Comparison of ENCODE assay signal across 12 mouse cellular contexts in the genomic region with DNA sequence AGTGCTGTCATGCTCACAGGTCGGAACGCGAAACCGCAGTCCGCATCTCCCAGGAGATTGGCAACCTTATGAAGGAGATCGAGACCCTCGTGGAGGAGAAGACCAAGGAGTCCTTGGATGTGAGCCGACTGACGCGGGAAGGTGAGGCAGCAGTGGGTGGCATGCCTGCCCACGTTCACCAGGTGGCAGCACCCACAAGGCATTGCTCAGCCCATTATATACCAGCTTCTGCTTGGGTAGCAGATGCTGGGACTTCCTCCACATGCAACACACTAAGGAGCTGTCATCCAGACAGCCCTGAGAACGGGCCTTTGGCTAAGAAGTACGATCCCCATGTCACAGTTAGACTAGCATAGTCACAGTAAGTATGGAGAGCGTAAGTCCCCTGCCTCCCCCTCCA. TPM values are rescaled to one million over a fixed set of nuclear protein-coding genes. Genes with fewer than 3 reads are reported as not detected.
DNase-seq lines count a peak whose midpoint lies in the region; ATAC-seq and TF ChIP-seq lines count a peak whose summit lies in the region.
"Had no signal": no experiment of that assay in that cellular context is flagged by ENCODE, and none has a peak within 500 bp of the region (broad histone marks: within the 10 kb centered on the region; RNA-seq: fewer than 3 reads in every experiment).

No protein-coding gene starts in this region.

- H3K27me3 ChIP-seq in forebrain, embryonic 14.5 days (replicated peaks; ENCODE audit: control insufficient read depth, insufficient read depth, low read length) = no peaks in the 10 kb centered on the region
- H3K27me3 ChIP-seq in forebrain, embryonic 12.5 days = no peaks in the 10 kb centered on the region
- H3K27me3 ChIP-seq in spleen, adult 2 months (ENCODE audit: control insufficient read depth, insufficient read depth, low read length) = no peaks in the 10 kb centered on the region
- no peaks in the 10 kb centered on the region for H3K27me3 ChIP-seq in hindbrain, embryonic 12.5 days
- H3K27me3 ChIP-seq: embryonic facial prominence, embryonic 15.5 days; neural tube, embryonic 13.5 days had no signal

- no peak overlapping the region for H3K27ac ChIP-seq in forebrain, embryonic 14.5 days (ENCODE audit: low read depth, low read length)
- H3K27ac ChIP-seq in forebrain, embryonic 12.5 days = no peak overlapping the region
- H3K27ac ChIP-seq in spleen, adult 2 months (ENCODE audit: insufficient read depth, low read length) = no peak overlapping the region
- no peak overlapping the region for H3K27ac ChIP-seq in hindbrain, embryonic 12.5 days
- H3K27ac ChIP-seq: embryonic facial prominence, embryonic 15.5 days; neural tube, embryonic 13.5 days had no signal

- no peaks in the 10 kb centered on the region for H3K9me3 ChIP-seq in forebrain, embryonic 14.5 days (replicated peaks; ENCODE audit: control insufficient read depth, low read length)
- H3K9me3 ChIP-seq in forebrain, embryonic 12.5 days = no peaks in the 10 kb centered on the region
- no peaks in the 10 kb centered on the region for H3K9me3 ChIP-seq in hindbrain, embryonic 12.5 days (replicated peaks)
- H3K9me3 ChIP-seq: embryonic facial prominence, embryonic 15.5 days; neural tube, embryonic 13.5 days had no signal

- H3K4me3 ChIP-seq in forebrain, embryonic 14.5 days (ENCODE audit: low read depth, low read length) = no peak overlapping the region
- no peak overlapping the region for H3K4me3 ChIP-seq in forebrain, embryonic 12.5 days (replicated peaks)
- no peak overlapping the region for H3K4me3 ChIP-seq in spleen, adult 2 months (ENCODE audit: extremely low read depth, insufficient read depth, insufficient read length)
- no peak overlapping the region for H3K4me3 ChIP-seq in hindbrain, embryonic 12.5 days
- H3K4me3 ChIP-seq: embryonic facial prominence, embryonic 15.5 days; neural tube, embryonic 13.5 days had no signal

- 0 out of 2 replicates have a peak, but pooled peaks cover 2% of the 10 kb centered on the region for H3K4me1 ChIP-seq in forebrain, embryonic 14.5 days (ENCODE audit: control insufficient read depth, insufficient read depth, low read length)
- 0 out of 2 replicates have a peak, but pooled peaks cover 4% of the 10 kb centered on the region for H3K4me1 ChIP-seq in forebrain, embryonic 12.5 days
- peaks cover 3% of the 10 kb centered on the region; the same call in 1 of the 2 replicates for H3K4me1 ChIP-seq in spleen, adult 2 months (ENCODE audit: control insufficient read depth, insufficient read depth, insufficient read length)
- H3K4me1 ChIP-seq in hindbrain, embryonic 12.5 days = peaks cover 3% of the 10 kb centered on the region; the same call in 1 of the 2 replicates

- no peak overlapping the region for H3K4me2 ChIP-seq in forebrain, embryonic 14.5 days (ENCODE audit: low read length)
- no peak overlapping the region for H3K4me2 ChIP-seq in forebrain, embryonic 12.5 days
- H3K4me2 ChIP-seq in hindbrain, embryonic 12.5 days (replicated peaks) = no peak overlapping the region
- H3K4me2 ChIP-seq: embryonic facial prominence, embryonic 15.5 days; neural tube, embryonic 13.5 days had no signal

- TF ChIP-seq CTCF in spleen, adult 2 months (IDR thresholded peaks at IDR 0.05; ENCODE audit: extremely low read depth, insufficient read depth, insufficient read length, insufficient replicate concordance) = peak; percentile 15; the same call in 1 of the 2 replicates

- WGBS in forebrain, embryonic 14.5 days = 88% methylated on average over 14 of the region's 14 CpGs
- 91% methylated on average over 14 of the region's 14 CpGs for WGBS in forebrain, embryonic 12.5 days
- 82% methylated on average over 14 of the region's 14 CpGs for WGBS in spleen, adult 2 months
- 89% methylated on average over 14 of the region's 14 CpGs for WGBS in hindbrain, embryonic 12.5 days

- DNase-seq in forebrain, embryonic 14.5 days (ENCODE audit: low spot score) = peak; percentile 41
- no peak for DNase-seq in spleen, adult 2 months (ENCODE audit: low read depth in 1 of 2, low spot score in 2 of 2)
- no peak for DNase-seq in spleen, adult 12 weeks (ENCODE audit: low spot score)
- peak; percentile 68 to 79 for DNase-seq in left cerebral cortex, postnatal 14 days (ENCODE audit: low spot score in 2 of 2)
- peak; percentile 69 for DNase-seq in testis, postnatal 10 days (ENCODE audit: low spot score)
- no peak for DNase-seq in retina, embryonic 14.5 days (ENCODE audit: low spot score)

- H3K36me3 ChIP-seq in forebrain, embryonic 14.5 days (ENCODE audit: control insufficient read depth, insufficient read depth, low read length) = peaks cover 43% of the 10 kb centered on the region
- peaks cover 34% of the 10 kb centered on the region for H3K36me3 ChIP-seq in forebrain, embryonic 12.5 days (replicated peaks)
- H3K36me3 ChIP-seq in spleen, adult 2 months (ENCODE audit: control insufficient read depth, insufficient read depth, low read length) = no peaks in the 10 kb centered on the region
- H3K36me3 ChIP-seq in hindbrain, embryonic 12.5 days = peaks cover 55% of the 10 kb centered on the region

- no peak overlapping the region for H3K9ac ChIP-seq in forebrain, embryonic 14.5 days (ENCODE audit: low read length)
- H3K9ac ChIP-seq in forebrain, embryonic 12.5 days = no peak overlapping the region
- no peak overlapping the region for H3K9ac ChIP-seq in hindbrain, embryonic 12.5 days
- H3K9ac ChIP-seq: embryonic facial prominence, embryonic 15.5 days; neural tube, embryonic 13.5 days had no signal

- TF ChIP-seq POLR2A in spleen, adult 2 months (IDR thresholded peaks at IDR 0.05; ENCODE audit: low read depth, low read length) = no peak

- peak; percentile 30; the same call in 1 of the 2 replicates for ATAC-seq in forebrain, embryonic 14.5 days
- ATAC-seq in forebrain, embryonic 12.5 days (ENCODE audit: low FRiP score) = no peak
- ATAC-seq in hindbrain, embryonic 12.5 days (ENCODE audit: low FRiP score) = no peak

- intact Hi-C loops in left cerebral cortex, postnatal 14 days (cut with DNase I) = loop anchor here (10.0 kb wide), 1 partner anchor 423 kb away; no protein-coding TSS in a partner anchor

RNA-seq across cellular contexts. Expression of a gene that starts 8.9 kb away (rescaled TPM):
- polyA plus RNA-seq in forebrain, embryonic 14.5 days (2014; fragmentation: Nextera tagmentation; extraction: Ambion mirVana) = 8.0 and 9.5 TPM in 2 replicates
- polyA plus RNA-seq in forebrain, embryonic 12.5 days (2016; fragmentation: Nextera tagmentation; extraction: Ambion mirVana) = 10.3 and 15.7 TPM in 2 replicates
- 5.9 and 8.1 TPM in 2 replicates for polyA plus RNA-seq in spleen, adult 2 months (2012; rRNA removed)
- 1 to 10 TPM; 7.1 to 7.6 TPM for total RNA-seq in left cerebral cortex, postnatal 14 days (2021)
- polyA plus RNA-seq in hindbrain, embryonic 12.5 days (2016; fragmentation: Nextera tagmentation; extraction: Ambion mirVana) = 23.0 and 24.5 TPM in 2 replicates

RNA-seq across cellular contexts. Expression of a gene that starts 9.2 kb away (rescaled TPM):
- 25.5 and 28.8 TPM in 2 replicates for polyA plus RNA-seq in forebrain, embryonic 14.5 days (2014; fragmentation: Nextera tagmentation; extraction: Ambion mirVana)
- polyA plus RNA-seq in forebrain, embryonic 12.5 days (2016; fragmentation: Nextera tagmentation; extraction: Ambion mirVana) = 36.2 and 37.8 TPM in 2 replicates
- 2.3 and 2.7 TPM in 2 replicates for polyA plus RNA-seq in spleen, adult 2 months (2012; rRNA removed)
- total RNA-seq in left cerebral cortex, postnatal 14 days (2021) = 10 to 100 TPM; 31.6 to 34.9 TPM
- polyA plus RNA-seq in hindbrain, embryonic 12.5 days (2016; fragmentation: Nextera tagmentation; extraction: Ambion mirVana) = 36.3 and 38.7 TPM in 2 replicates

RNA-seq across cellular contexts. Expression of a gene that starts 13.6 kb away (rescaled TPM):
- 0.13 and 0.35 TPM in 2 replicates for polyA plus RNA-seq in forebrain, embryonic 14.5 days (2014; fragmentation: Nextera tagmentation; extraction: Ambion mirVana)
- polyA plus RNA-seq in forebrain, embryonic 12.5 days (2016; fragmentation: Nextera tagmentation; extraction: Ambion mirVana) = 0.18 and 0.59 TPM in 2 replicates
- not detected in 2 replicates for polyA plus RNA-seq in spleen, adult 2 months (2012; rRNA removed)
- total RNA-seq in left cerebral cortex, postnatal 14 days (2021) = under 1 TPM; 0.15 to 0.24 TPM
- polyA plus RNA-seq in hindbrain, embryonic 12.5 days (2016; fragmentation: Nextera tagmentation; extraction: Ambion mirVana) = 0.43 and 0.63 TPM in 2 replicates

RNA-seq across cellular contexts. Expression of a gene that starts 23.6 kb away (rescaled TPM):
- polyA plus RNA-seq in forebrain, embryonic 14.5 days (2014; fragmentation: Nextera tagmentation; extraction: Ambion mirVana) = 0.22 and 0.48 TPM in 2 replicates
- polyA plus RNA-seq in forebrain, embryonic 12.5 days (2016; fragmentation: Nextera tagmentation; extraction: Ambion mirVana) = not detected in 2 replicates
- polyA plus RNA-seq in spleen, adult 2 months (2012; rRNA removed) = 0.06 and 0.07 TPM in 2 replicates
- under 1 TPM; 0.48 to 0.55 TPM for total RNA-seq in left cerebral cortex, postnatal 14 days (2021)
- 0.28 TPM in 1 of 2 replicates, not detected in the other for polyA plus RNA-seq in hindbrain, embryonic 12.5 days (2016; fragmentation: Nextera tagmentation; extraction: Ambion mirVana)
- total RNA-seq: ES-E14 had no signal
- polyA plus RNA-seq: limb, embryonic 11.5 days; neural tube, embryonic 13.5 days had no signal

RNA-seq across cellular contexts. Expression of a gene that starts 46.6 kb away (rescaled TPM):
- polyA plus RNA-seq in forebrain, embryonic 14.5 days (2014; fragmentation: Nextera tagmentation; extraction: Ambion mirVana) = 290 and 301 TPM in 2 replicates
- 156 and 162 TPM in 2 replicates for polyA plus RNA-seq in forebrain, embryonic 12.5 days (2016; fragmentation: Nextera tagmentation; extraction: Ambion mirVana)
- 23.0 and 24.8 TPM in 2 replicates for polyA plus RNA-seq in spleen, adult 2 months (2012; rRNA removed)
- 10 to 100 TPM; 19.7 to 22.1 TPM for total RNA-seq in left cerebral cortex, postnatal 14 days (2021)
- polyA plus RNA-seq in hindbrain, embryonic 12.5 days (2016; fragmentation: Nextera tagmentation; extraction: Ambion mirVana) = 193 and 195 TPM in 2 replicates

Comparison
In these comparisons a context has a peak if more than half of its experiments do, and no peak if none do; other contexts are left out.
1. DNase-seq: peak in forebrain, embryonic 14.5 days (single experiment), left cerebral cortex, postnatal 14 days (2 of 2) and testis, postnatal 10 days (single experiment); none in spleen, adult 2 months (0 of 2), spleen, adult 12 weeks (single experiment) and retina, embryonic 14.5 days (single experiment).